Mouse (Mus musculus): ENCODE measurements at regions not wholly inside any gene's neighbourhood (a gene's known extent, or its start where the extent isn't known, plus 50 kb on each side); places are given as distances from the start of the nearest gene placed in this dataset.
A peak's percentile ranks its signal among the peaks of the same experiment; 100 is the strongest.

GRCm38 (mm10) chr3:21403551-21403950 is 672.9 kb upstream of the Tbl1xr1 start:
- DNase-seq, result peak; percentile 22

- no peak for DNase-seq
These were observed 672.4 kb upstream of the Tbl1xr1 start for GRCm38 (mm10) chr3:21404058-21404457.

DNA sequence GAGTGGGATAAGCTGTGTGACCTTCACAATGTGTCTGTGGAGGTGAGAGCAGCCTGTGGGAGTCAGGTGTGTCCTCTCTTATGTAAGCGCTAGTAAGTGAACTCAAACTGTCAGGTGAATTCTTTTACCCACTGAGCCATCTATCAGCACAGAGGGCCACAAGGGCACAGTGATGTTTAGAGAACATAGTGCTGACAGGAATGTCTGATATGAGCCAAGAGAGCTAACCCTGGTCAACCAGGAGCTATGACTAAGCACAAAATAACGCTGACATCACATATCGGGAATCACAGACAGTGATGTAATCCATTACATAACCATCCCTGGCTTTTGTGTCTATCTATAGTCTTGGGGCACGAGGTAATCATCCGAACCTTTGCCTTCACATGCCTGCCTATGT is 669.4 kb upstream of the Tbl1xr1 start:
- peak; percentile 45 for DNase-seq

- no peak for DNase-seq
These were observed 664.4 kb upstream of the Tbl1xr1 start for GRCm38 (mm10) chr3:21412010-21412409.

DNA sequence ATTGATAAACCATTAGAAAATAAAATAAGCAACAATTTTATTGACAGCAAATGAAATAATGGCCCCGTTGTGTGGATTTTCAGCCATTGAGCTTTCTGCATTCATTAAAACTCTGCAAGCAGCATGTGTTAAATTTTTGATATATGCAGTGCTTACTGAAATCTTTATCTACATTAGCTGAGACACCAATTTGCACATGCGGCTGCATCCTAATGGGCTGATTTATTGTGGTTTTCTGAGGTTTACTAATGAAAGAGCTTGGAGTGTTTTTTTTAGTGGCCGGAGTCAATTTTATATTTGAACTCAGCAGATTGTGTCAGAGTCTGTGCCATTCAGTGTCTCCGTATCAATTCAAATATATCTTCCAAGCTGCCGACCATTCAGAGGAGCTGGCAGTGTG is 653.3 kb upstream of the Tbl1xr1 start:
- no peak for DNase-seq

DNA sequence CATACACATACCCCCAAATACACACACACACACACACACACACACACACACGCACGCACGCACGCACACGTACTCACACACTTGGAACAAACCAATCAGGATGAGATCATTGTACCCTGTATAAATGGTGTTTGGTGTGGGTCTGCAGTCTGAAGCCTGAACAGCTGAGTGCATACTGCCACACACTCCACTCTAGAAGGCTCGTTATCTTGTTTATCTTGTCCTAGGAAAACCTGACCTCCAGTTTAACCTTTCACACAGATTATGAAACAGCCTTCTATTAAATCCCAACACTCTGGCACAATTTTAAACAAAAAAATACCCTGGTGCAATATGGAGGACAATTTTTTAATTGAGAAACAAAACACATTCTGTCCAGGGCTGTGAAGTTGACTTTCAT is 649.9 kb upstream of the Tbl1xr1 start:
- DNase-seq, result no peak

GRCm38 (mm10) chr3:21427408-21428031 is 648.9 kb upstream of the Tbl1xr1 start:
- no peak for DNase-seq

DNA sequence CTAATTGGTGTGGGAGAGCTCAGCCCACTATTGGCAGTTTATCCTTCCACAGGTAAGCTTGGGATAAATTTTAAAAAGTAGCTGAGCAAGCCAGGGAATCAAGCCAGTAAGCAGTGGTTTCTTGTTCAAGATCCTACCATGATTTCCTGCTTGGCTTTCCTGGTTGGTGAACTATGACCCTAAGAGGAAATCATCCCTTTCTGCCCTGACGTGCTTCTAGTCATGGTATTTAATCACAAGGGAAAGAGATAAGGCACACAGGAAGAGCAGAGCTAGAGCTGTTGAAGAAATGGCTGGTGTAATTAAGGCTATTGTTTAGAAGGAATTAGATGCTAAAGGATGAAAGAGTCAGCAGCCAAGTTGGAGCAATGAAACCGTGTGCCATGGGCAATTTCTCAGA is 648.3 kb upstream of the Tbl1xr1 start:
- DNase-seq, result no peak

GRCm38 (mm10) chr3:21464245-21464644 is 612.2 kb upstream of the Tbl1xr1 start:
- DNase-seq, result no peak

DNA sequence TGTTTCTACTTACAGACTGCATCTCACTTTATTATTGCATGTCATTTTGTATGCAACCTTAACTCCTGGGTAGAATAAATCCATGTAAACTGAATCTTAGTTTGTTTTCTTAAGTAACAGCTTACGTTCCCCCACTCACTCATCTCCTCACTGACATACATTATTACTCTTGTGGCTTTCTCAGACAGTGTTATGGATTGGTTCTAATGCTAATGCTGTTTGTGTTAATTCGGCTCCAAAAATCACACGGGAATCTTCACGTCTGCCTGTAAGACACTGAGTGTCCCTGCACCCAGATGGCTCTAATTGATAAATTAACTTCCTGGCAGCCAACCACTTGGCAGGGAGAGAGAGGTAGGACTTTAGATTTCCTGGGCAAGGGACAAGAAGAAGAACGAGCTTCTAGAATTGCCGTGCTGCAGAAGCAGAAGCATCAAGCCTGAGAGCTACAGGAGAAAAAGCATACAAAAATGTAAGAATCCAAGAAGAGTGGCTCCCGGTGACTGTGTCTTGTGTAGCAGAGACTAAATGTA is 610.3 kb upstream of the Tbl1xr1 start:
- DNase-seq, result no peak

DNA sequence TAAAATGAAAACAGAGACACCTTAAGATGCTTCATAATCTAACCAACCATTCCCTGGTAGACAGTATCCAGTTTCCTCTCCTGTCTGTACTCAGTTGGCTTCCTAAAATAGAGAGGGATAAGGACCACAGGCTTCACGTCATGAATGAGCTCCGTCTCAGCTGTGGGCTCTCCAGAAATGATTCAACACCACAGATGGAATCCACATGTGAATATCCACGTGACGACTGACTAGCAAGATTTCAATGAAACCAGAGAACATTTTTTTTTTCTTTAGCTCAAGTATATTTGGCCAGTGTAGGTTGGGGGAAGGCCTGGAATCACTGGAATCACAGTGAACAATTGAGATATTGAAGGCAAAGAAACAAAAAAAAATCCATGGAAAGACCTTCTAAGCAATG is 599.1 kb upstream of the Tbl1xr1 start:
- no peak for DNase-seq

DNA sequence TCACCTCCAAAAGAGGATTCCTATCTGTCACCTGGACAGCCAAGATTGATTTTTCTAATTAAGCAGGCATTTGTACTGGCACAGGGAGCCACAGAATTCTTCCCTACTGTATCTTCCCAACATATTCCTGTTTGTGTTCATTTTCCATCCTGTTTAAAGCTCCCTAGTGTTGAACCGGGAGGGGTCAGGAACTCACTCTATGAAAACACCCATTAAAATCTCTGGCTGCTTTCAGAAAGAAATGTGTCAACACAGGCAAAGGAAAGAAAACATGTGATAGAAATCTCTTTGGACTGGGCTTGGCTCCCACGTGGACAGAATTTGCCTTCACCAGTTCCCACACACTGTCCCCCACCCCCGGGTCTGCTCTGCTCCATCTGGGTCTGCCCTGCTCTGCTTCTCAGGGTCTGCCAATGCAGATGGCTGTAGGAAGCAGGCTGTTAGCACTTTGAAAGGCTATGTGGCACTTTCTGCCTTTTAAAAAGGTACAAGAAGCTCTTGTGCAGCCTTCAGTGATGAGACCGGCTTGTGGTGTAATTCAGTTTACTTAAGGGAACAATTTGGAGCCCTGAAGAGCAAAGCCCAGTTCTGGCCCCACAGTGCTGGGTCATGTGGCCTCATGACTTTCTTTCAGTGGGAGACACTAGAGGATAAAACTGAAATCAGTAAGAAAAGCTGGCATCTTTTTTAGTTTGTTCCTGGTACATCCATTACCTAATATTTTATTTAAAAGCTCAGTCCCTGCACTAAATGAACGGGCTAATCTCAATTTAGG is 597.2 kb upstream of the Tbl1xr1 start:
- DNase-seq, result peak; percentile 41

GRCm38 (mm10) chr3:21479846-21480245 is 596.6 kb upstream of the Tbl1xr1 start:
- DNase-seq, result no peak

GRCm38 (mm10) chr3:21484052-21484451 is 592.4 kb upstream of the Tbl1xr1 start:
- no peak for DNase-seq

DNA sequence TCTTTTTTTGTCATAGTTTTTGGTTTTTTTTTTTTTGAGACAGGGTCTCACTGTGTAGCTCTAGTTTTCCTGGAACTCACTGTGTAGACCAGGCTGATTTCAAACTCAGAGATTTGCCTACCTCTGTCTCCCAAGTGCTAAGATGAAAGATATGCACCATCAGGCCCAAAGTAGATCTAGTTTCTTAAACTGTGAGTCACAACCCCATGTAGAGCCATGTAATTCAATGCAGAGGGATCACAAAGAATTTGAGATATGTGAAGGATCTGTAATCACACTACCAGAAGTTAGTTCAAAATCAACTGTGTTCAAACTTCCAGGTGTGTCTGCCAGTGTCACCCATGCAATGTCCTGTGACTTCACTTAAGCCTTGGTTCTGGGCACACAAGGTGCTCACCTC is 591.0 kb upstream of the Tbl1xr1 start:
- no peak for DNase-seq

DNA sequence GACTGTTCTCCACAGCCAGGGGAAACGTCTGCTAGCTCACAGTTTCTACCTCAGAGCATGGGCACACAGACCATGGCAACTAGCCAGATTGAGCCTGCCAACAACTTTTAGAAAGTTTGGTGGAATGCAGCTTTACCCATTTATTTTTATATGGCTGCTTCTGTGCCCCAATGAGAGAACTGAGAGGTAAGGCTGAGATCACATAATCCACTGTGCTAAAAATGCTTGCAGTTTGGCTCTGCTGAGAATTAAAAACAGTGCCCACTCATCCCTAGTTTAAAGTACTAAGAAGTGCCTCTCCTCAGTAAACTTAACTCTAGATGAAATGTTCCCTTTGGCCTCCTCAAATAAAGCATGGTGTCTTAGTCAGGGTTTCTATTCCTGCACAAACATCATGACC is 586.9 kb upstream of the Tbl1xr1 start:
- no peak for DNase-seq

DNA sequence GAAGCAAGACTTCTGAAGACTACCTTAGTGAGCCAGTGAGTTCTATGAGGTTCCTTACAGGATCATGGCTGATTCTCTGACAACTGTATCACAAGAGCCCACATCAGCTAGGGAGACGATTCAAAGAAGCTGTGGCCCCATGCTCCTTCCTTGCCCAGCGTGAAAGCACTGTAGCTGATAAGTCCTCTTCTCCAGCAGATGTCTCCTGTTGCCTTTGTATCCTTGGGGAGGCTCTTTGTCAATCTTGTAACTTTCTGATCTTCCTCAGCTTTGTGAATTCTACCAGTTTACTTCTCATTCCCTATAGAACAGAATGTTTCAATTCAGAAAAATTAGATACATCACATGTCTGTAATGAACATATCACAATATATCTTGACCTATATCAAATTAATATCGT is 584.0 kb upstream of the Tbl1xr1 start:
- DNase-seq, result no peak

DNA sequence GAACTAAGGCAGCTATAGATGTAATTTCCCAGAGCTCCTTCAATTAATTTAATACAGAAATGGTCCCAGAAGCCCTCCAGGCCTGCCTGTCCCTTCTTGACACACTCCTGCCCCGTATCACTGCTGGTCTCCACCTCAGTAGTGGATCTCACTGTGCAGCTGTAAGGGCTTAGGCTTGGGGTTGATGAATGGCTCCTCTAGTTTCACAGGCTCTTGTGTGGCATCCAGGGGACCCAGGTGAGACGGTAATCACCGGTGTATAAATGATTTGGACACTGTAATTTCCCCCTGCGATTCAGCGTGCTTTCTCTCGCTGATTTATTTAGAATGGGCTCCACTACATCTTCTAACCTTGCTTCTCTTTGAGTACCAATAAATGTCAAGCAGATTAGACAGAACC is 583.1 kb upstream of the Tbl1xr1 start:
- no peak for DNase-seq

GRCm38 (mm10) chr3:21494904-21495303 is 581.5 kb upstream of the Tbl1xr1 start:
- DNase-seq, result no peak

DNA sequence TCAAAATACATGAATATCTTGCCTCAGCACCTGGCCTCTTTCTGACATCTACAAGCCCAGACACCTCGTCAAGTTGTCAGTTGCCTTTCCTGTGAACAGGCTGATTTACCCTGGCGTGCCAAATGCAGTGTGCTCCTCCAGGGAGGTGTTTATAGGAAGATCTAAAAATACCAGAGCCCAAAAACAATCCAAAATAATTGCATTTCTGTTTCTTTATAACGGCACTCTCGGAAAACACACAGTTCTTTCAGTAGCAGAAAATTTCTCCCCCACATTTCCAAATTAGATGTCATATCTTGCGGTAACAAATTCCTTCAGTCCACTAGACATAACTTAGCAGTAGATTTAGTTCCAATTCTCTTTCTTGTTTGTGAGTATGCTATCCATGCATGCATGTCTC is 580.8 kb upstream of the Tbl1xr1 start:
- DNase-seq, result no peak

GRCm38 (mm10) chr3:21496166-21496565 is 580.3 kb upstream of the Tbl1xr1 start:
- no peak for DNase-seq

GRCm38 (mm10) chr3:21497011-21497410 is 579.4 kb upstream of the Tbl1xr1 start:
- DNase-seq, result peak; percentile 56

- DNase-seq, result no peak
These were observed 568.8 kb upstream of the Tbl1xr1 start for GRCm38 (mm10) chr3:21507655-21508054.

GRCm38 (mm10) chr3:21512081-21512480 is 564.4 kb upstream of the Tbl1xr1 start:
- no peak for DNase-seq
